Mouse (Mus musculus) embryonic facial prominence, embryonic 12.5 days (tissue): ENCODE measurements around the gene Ptges3l. TPM values are rescaled to one million over a fixed set of nuclear protein-coding genes. Genes with fewer than 3 reads are reported as not detected.
"Not testable (repeated sequence)": the region's sequence is repeated elsewhere in the genome, so short reads cannot be mapped to it uniquely, and the experiment has no call there.

Source experiments
- ATAC-seq: fragments of 200-750 bp; cut with Nextera tagmentation; 2 replicates; pipeline ENCODE4 v1.8.0; 2017; ENCODE audit not compliant: insufficient number of reproducible peaks, insufficient read depth, low FRiP score, low TSS enrichment
- H3K27ac ChIP-seq: fragments of 300-500 bp; sonication (generic); 2 replicates; pipeline ENCODE4 v1.5.1; 2016; ENCODE audit warnings: mild to moderate bottlenecking
- H3K27me3 ChIP-seq: fragments of 300-500 bp; sonication (generic); 2 replicates; pipeline ENCODE4 v1.6.1; 2016; ENCODE audit warnings: mild to moderate bottlenecking, moderate library complexity
- H3K36me3 ChIP-seq: fragments of 300-500 bp; sonication (generic); 2 replicates; pipeline ENCODE4 v1.6.1; 2016; ENCODE audit warnings: mild to moderate bottlenecking
- H3K4me1 ChIP-seq: fragments of 300-500 bp; sonication (generic); 2 replicates; pipeline ENCODE4 v1.6.1; 2016
- H3K4me2 ChIP-seq: fragments of 300-500 bp; sonication (generic); replicated peaks from 2 replicates; pipeline ENCODE4 v1.6.1; 2016; ENCODE audit warnings: mild to moderate bottlenecking, moderate library complexity
- H3K4me3 ChIP-seq: fragments of 300-500 bp; sonication (generic); 2 replicates; pipeline ENCODE4 v1.5.1; 2016; ENCODE audit warnings: mild to moderate bottlenecking
- H3K9ac ChIP-seq: fragments of 300-500 bp; sonication (generic); 2 replicates; pipeline ENCODE4 v1.6.1; 2016; ENCODE audit warnings: mild to moderate bottlenecking, moderate library complexity
- H3K9me3 ChIP-seq: fragments of 300-500 bp; sonication (generic); 2 replicates; pipeline ENCODE4 v1.6.1; 2016; ENCODE audit warnings: mild to moderate bottlenecking, moderate library complexity
- WGBS: fragments of 180-500 bp; shearing (Covaris S2); methylation state at CpG from one replicate; pipeline ENCODE4 v1.1.7; 2016; 5-methylcytosine and 5-hydroxymethylcytosine counted together
- polyA plus RNA-seq: library from polyadenylated mRNA; unstranded; fragments of >200 nt; fragmentation: Nextera tagmentation; extraction: Ambion mirVana; gene quantifications from 2 replicates; pipeline ENCODE4 v1.2.1, GENCODE M21; 2016

Gene Ptges3l
- 7.4 and 9.1 TPM in 2 replicates for polyA plus RNA-seq

DNA sequence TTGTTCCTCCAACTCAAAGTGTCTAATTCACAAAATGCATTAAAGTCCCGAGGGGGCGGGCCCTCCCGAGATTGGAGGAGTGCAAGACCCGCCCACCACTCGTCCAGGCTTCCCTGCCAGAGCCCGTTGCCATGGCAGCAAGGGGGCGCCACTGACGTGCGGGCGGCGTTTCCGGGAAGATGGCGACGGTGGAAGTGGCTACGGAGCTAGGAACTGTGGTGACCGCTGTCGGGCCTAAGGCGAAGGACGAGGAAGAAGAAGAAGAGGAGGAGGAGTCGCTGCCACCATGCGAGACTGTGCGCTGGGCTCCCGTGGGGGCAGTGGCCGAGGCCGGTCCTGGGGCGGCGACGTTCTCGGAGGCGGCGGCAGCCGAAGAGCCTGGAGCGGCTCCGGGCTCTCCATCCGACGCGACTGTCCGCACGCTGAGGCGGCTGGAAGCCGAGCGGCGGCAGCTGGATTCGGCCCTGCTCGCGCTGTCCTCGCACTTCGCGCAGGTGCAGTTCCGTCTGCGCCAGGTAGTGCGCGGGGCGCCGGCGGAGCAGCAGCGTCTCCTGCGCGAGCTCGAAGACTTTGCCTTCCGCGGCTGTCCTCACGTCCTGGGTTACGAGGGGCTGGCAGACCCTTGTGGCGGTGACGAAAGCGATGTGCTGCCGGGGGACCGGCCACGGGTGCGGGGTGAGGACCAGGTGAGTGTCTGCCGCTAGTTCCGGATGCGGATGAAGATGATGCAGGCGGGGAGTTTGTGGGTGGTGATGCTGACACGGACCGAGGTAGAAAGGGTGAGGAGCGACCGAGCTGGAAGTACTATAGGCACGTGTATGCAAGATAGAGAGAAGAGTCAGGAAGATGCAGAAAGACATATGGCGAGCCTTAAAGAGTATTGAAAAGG is at the start of gene Ptges3l, which contains the start of gene Rundc1:
TSS of gene Ptges3l (minus strand) at position 409 of the 889 bp plus-strand sequence.
TSS of gene Rundc1 (plus strand) at position 161 of the 889 bp plus-strand sequence.
- under 1% methylated on average over 73 of the region's 81 CpGs for WGBS
- Histone ChIP-seq H3K9me3 (no peaks in the 10 kb centered on the region), H3K27me3 (no peaks in the 10 kb centered on the region), H3K4me3 (peak within 1 kb of the TSS; percentile 90), H3K36me3 (peaks cover 9% of the 10 kb centered on the region), H3K27ac (peak within 1 kb of the TSS; percentile 83), H3K4me1 (peaks cover 20% of the 10 kb centered on the region), H3K9ac (peak within 1 kb of the TSS; percentile 71), H3K4me2 (peak within 1 kb of the TSS; percentile 82)
- ATAC-seq: peak; percentile 73

DNA sequence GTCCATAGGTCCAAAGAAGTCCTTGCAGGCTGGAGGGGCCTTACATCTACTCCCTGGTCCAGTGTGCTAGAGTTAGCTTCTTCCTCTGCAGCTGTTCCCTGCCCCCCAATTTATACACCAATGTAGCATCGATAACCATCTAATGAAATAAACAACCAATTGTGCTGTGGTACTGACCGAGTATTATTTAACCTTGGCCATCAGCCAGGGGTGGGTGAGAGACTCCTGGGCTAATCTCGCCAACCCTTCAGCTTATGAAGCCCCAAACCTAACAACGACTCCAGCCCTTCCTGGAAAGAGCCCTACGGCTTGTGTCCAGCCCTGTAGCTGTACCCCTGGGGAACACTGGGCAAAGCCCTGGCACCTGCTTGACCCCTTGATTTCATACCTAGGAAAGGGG is 49.2 kb upstream of the Ptges3l start:
- H3K4me2 ChIP-seq: no peak overlapping the region
- WGBS: 89% methylated on average over 5 of the region's 5 CpGs
- H3K27ac ChIP-seq: no peak overlapping the region
- ATAC-seq: no peak
- no peaks in the 10 kb centered on the region for H3K36me3 ChIP-seq
- H3K4me3 ChIP-seq: no peak overlapping the region
- H3K27me3 ChIP-seq: peaks cover 14% of the 10 kb centered on the region; the same call in 1 of the 2 replicates
- peaks cover 4% of the 10 kb centered on the region for H3K4me1 ChIP-seq
- H3K9ac ChIP-seq: no peak overlapping the region
- no peaks in the 10 kb centered on the region for H3K9me3 ChIP-seq

DNA sequence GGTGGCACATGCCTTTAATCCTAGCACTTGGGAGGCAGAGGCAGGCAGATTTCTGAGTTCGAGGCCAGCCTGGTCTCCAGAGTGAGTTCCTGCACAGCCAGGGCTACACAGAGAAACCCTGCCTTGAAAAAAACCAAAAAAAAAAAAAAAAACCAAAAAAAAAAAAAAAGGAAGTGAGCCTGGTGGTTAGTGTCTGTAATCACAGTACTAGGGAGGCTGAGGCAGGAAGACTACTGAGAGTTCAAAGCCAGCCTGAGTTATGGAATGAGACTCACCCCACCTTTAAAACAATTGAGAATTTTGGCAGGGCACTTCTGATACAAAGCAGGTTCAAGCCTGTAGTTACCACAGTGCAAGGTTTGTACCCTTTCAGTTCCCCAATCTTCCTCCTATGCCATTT is 48.6 kb upstream of the Ptges3l start:
- peaks cover 10% of the 10 kb centered on the region; the same call in 1 of the 2 replicates for H3K27me3 ChIP-seq
- H3K4me3 ChIP-seq, ATAC-seq, H3K36me3 ChIP-seq, H3K9ac ChIP-seq, H3K4me1 ChIP-seq, H3K4me2 ChIP-seq, H3K27ac ChIP-seq, H3K9me3 ChIP-seq: not testable (repeated sequence)
- 72% methylated on average over 1 of the region's 1 CpGs for WGBS

DNA sequence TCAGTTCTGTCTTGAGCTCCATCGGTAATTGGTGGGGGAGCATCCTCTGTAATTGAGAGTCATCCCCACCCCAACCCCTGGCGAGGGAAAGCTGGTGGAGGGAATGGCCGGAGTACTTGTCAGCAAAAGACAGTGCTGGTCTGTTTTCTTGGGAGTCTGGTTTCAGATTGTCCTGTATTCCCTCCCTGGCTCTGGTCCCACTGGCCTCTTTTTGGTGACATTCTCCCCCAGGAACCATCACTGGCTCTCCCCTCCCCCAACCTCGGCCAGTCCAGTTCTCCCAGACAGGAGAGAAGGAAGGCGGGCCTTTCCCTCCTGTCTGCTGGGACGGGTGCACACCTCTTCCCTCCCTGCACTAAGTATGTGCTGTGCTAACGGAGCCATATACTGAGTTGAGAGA is 47.2 kb upstream of the Ptges3l start:
- no peak overlapping the region for H3K9ac ChIP-seq

DNA sequence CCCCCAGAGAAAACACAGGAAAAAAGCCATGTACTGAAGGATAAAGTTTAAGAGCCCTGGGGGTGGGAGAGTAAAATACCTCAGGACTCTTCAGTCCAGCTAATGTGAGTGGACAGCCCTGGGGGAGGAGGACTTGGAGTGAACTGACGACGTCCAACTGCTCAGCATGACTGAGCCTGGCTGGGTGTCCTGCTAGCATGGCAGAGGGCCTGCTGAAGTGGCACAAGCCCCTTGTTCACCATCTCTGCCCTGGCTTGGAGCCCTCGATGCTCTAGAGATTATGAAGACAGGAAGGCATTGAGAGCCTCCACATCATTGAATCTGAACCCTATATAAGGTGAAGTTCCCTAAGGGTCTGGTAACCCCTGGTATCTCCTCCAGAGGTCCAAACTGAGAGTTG is 46.8 kb upstream of the Ptges3l start:
- H3K4me2 ChIP-seq: no peak overlapping the region
- 54% methylated on average over 3 of the region's 3 CpGs for WGBS
- H3K27me3 ChIP-seq: peaks cover 10% of the 10 kb centered on the region; the same call in 1 of the 2 replicates
- no peak overlapping the region for H3K9ac ChIP-seq
- ATAC-seq: no peak
- no peaks in the 10 kb centered on the region for H3K36me3 ChIP-seq
- H3K27ac ChIP-seq: no peak overlapping the region
- 0 out of 2 replicates have a peak, but pooled peaks cover 3% of the 10 kb centered on the region for H3K4me1 ChIP-seq
- no peaks in the 10 kb centered on the region for H3K9me3 ChIP-seq
- H3K4me3 ChIP-seq: no peak overlapping the region

More for the DNA sequence above, 47.2 kb upstream of the Ptges3l start:
- 36% methylated on average over 7 of the region's 7 CpGs for WGBS
- H3K9me3 ChIP-seq: no peaks in the 10 kb centered on the region
- H3K4me2 ChIP-seq: no peak overlapping the region
- H3K4me3 ChIP-seq: no peak overlapping the region
- H3K27me3 ChIP-seq: peaks cover 10% of the 10 kb centered on the region; the same call in 1 of the 2 replicates
- H3K4me1 ChIP-seq: 0 out of 2 replicates have a peak, but pooled peaks cover 3% of the 10 kb centered on the region
- H3K36me3 ChIP-seq: no peaks in the 10 kb centered on the region
- no peak overlapping the region for H3K27ac ChIP-seq
- ATAC-seq: no peak

DNA sequence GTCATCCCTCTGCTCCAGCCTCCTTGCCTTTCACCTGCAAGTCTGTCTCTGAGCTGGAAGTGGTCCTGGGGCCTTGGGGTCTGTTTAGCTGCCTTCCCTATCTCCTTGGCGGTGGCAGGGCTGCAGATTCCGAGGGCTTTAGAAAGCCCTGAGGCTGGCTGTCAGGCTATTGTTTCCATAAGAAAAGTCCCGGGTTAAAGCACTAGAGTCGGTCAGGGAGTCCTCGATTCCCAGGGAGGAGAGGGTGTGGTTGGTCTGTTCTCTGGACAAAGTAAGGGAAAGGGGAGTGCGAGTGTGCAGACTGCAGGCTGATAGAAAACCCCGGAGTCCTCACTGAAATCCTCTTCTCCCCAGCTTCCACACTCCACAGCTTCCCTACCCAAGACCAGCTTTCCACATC is 45.1 kb upstream of the Ptges3l start:
- Histone ChIP-seq H3K4me1 (0 out of 2 replicates have a peak, but pooled peaks cover 3% of the 10 kb centered on the region), H3K36me3 (no peaks in the 10 kb centered on the region), H3K4me3 (no peak overlapping the region), H3K27me3 (peaks cover 10% of the 10 kb centered on the region; the same call in 1 of the 2 replicates), H3K9ac (no peak overlapping the region), H3K9me3 (no peaks in the 10 kb centered on the region), H3K4me2 (no peak overlapping the region), H3K27ac (no peak overlapping the region)
- ATAC-seq: no peak
- WGBS: 31% methylated on average over 7 of the region's 7 CpGs

DNA sequence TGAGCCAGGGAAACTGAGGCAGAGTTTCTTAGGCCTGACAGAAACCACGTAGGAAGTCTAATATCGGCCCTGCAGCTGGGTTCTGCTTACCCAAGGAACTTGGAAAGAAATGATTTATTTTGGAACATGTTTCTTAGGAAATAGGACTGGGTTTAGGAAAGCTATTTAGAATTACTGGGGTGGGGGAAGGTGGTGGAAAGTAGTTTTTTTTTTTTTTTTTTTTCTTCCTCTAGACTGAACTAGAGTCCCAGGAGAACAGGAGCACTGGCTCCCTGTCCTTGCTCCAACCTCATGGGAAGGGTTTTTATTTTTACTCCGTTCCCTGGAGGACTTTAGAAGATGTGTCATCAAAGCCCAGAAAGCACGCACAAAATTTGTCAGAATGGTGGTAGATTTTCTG is 44.0 kb upstream of the Ptges3l start:
- H3K4me2 ChIP-seq: peak overlapping the region; percentile 94
- ATAC-seq: no peak
- peaks cover 10% of the 10 kb centered on the region; the same call in 1 of the 2 replicates for H3K27me3 ChIP-seq
- H3K36me3 ChIP-seq: no peaks in the 10 kb centered on the region
- H3K27ac ChIP-seq: no peak overlapping the region
- 67% methylated on average over 4 of the region's 4 CpGs for WGBS
- no peaks in the 10 kb centered on the region for H3K9me3 ChIP-seq
- peaks cover 13% of the 10 kb centered on the region for H3K4me1 ChIP-seq
- no peak overlapping the region for H3K9ac ChIP-seq
- peak overlapping the region; percentile 72; the same call in 1 of the 2 replicates for H3K4me3 ChIP-seq

DNA sequence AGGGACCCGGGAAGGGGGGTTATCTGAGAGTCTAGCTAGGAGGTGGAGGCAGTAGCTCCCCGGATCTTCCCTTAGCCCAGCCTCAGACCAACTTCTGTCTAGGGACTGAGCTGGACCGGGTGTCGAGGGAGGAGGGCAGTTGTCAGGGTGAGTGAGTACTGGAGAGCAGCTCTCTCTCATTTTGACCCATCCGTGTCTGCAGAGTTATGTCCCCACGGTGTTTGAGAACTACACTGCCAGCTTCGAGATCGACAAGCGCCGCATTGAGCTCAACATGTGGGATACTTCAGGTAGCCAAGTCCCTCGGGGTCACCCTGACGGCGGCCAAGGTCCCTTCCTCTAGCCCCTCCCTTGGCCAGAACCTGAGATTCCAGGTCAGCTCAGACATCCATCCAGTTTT is 43.6 kb upstream of the Ptges3l start:
- Histone ChIP-seq H3K4me3 (peak overlapping the region; percentile 72), H3K27ac (no peak overlapping the region), H3K27me3 (peaks cover 10% of the 10 kb centered on the region; the same call in 1 of the 2 replicates), H3K9ac (peak overlapping the region; percentile 73), H3K4me2 (peak overlapping the region; percentile 94), H3K4me1 (peaks cover 17% of the 10 kb centered on the region), H3K36me3 (no peaks in the 10 kb centered on the region), H3K9me3 (no peaks in the 10 kb centered on the region)
- ATAC-seq: no peak
- WGBS: 3% methylated on average over 13 of the region's 13 CpGs

DNA sequence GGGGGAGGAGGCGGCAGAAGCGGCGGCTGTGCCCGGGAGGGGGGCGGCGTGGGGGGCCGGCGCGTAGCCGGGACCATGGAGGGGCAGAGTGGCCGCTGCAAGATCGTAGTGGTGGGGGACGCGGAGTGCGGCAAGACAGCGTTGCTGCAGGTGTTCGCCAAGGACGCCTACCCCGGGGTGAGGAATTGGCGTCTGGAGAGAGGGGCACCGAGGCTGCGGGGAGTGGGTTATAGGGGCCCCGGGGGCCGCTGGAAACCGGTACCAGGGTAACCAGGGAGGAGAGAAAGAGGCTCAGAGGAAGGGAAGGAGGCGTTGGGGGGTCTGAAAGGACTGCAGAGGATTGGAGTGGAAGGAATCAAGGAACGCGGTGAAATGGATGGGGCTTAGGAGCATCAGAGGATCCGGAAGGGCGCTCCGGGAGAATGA is 43.1 kb upstream of the Ptges3l start:
- Histone ChIP-seq H3K27ac (peak overlapping the region; percentile 63), H3K4me3 (peak overlapping the region; percentile 72), H3K9me3 (no peaks in the 10 kb centered on the region), H3K4me2 (peak overlapping the region; percentile 94), H3K36me3 (no peaks in the 10 kb centered on the region), H3K4me1 (peaks cover 20% of the 10 kb centered on the region), H3K27me3 (peaks cover 10% of the 10 kb centered on the region; the same call in 1 of the 2 replicates), H3K9ac (peak overlapping the region; percentile 73)
- 1% methylated on average over 25 of the region's 31 CpGs for WGBS
- 0 out of 2 replicates have a peak, but pooled peaks have one; percentile 11 for ATAC-seq

DNA sequence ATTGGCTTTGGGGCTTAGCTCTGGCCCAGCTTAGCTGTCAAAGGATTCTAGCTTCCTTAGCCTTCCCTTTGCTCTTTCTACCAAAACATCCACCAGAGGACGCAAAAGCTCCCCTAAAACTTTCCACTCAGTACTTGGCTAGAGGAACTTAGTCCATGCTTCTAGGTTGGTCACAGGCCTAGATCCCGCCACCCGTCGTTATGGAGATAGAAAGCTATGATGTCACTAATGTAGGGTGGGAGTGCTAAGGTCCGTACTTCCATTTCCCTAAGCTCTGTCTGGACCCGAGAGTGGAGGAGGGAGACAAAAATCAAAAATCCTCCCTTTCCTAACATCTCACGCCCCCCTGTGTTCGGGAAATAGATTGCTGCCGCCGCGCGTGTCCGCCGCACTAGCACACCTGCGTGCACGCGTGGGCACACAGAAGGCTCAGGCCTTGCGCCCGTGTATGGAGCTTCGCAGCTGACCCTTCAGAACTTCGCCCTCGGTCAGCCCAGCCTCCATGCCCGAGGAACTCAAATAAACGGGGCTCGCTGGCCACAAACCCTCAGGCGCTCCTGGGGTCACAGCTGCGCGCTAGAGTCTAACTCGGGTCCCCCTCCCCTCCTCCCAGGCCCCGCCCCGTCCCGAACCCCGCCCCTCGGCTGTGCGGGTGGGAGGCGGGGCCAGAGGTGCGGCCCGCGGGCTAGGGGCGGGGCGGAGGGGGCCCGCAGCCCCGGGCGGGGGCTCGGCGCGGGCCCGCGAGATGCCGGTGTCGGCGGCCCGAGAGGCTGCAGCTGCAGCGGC is 42.5 kb upstream of the Ptges3l start:
- under 1% methylated on average over 35 of the region's 54 CpGs for WGBS
- Histone ChIP-seq H3K27me3 (peaks cover 10% of the 10 kb centered on the region; the same call in 1 of the 2 replicates), H3K4me3 (peak overlapping the region; percentile 72), H3K4me2 (peak overlapping the region; percentile 94), H3K36me3 (no peaks in the 10 kb centered on the region), H3K27ac (peak overlapping the region; percentile 63), H3K9me3 (no peaks in the 10 kb centered on the region), H3K9ac (peak overlapping the region; percentile 73), H3K4me1 (peaks cover 25% of the 10 kb centered on the region)
- peak; percentile 47; the same call in 1 of the 2 replicates for ATAC-seq

DNA sequence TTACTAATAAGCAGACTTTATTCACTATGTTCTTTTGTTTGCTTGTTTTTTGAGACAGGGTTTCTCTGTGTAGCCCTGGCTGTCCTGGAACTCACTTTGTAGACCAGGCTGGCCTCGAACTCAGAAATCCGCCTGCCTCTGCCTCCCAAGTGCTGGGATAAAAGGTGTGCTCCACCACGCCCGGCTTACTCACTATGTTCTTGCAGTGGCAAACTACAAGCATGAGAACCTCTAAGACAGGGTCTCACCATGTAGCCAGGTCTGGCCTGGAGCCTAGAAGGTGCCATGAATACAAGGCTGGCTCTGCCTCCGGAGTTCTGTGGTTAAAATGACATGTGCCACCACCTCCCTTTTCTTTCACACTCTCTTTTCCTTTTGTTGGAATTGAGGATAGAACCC is 41.4 kb upstream of the Ptges3l start:
- WGBS: 56% methylated on average over 5 of the region's 5 CpGs
- H3K27ac ChIP-seq, H3K36me3 ChIP-seq, H3K9me3 ChIP-seq, H3K9ac ChIP-seq, ATAC-seq: not testable (repeated sequence)
- peak overlapping the region; percentile 73; the same call in 1 of the 2 replicates for H3K4me3 ChIP-seq
- H3K27me3 ChIP-seq: peaks cover 10% of the 10 kb centered on the region; the same call in 1 of the 2 replicates
- H3K4me1 ChIP-seq: peaks cover 30% of the 10 kb centered on the region
- peak overlapping the region; percentile 94 for H3K4me2 ChIP-seq
